Mouse (Mus musculus) heart, embryonic 15.5 days (tissue): ENCODE results near the gene Fam98a. TPM values are rescaled to one million over a fixed set of nuclear protein-coding genes. Genes with fewer than 3 reads are reported as not detected.
A peak's percentile ranks its signal among the peaks of the same experiment; 100 is the strongest.

Experiments used
- ATAC-seq: fragments of 200-750 bp; cut with Nextera tagmentation; replicated peaks from 2 replicates; pipeline ENCODE4 v1.8.0; 2017; ENCODE audit warnings: low read depth, moderate TSS enrichment; ENCODE audit not compliant: insufficient number of reproducible peaks, insufficient read depth, low FRiP score
- H3K27ac ChIP-seq: fragments of 300-500 bp; sonication (generic); 2 replicates; pipeline ENCODE4 v1.5.1; 2015; ENCODE audit warnings: mild to moderate bottlenecking, inconsistent platforms
- H3K27me3 ChIP-seq: fragments of 300-500 bp; sonication (generic); 2 replicates; pipeline ENCODE4 v1.6.1; 2015; ENCODE audit warnings: inconsistent platforms
- H3K36me3 ChIP-seq: fragments of 300-500 bp; sonication (generic); 2 replicates; pipeline ENCODE4 v1.6.1; 2015; ENCODE audit warnings: mild to moderate bottlenecking, inconsistent platforms
- H3K4me1 ChIP-seq: fragments of 300-500 bp; sonication (generic); replicated peaks from 2 replicates; pipeline ENCODE4 v1.6.1; 2015; ENCODE audit warnings: inconsistent platforms
- H3K4me2 ChIP-seq: fragments of 300-500 bp; sonication (generic); 2 replicates; pipeline ENCODE4 v1.6.1; 2015; ENCODE audit warnings: inconsistent platforms, mild to moderate bottlenecking, moderate library complexity
- H3K4me3 ChIP-seq: fragments of 300-500 bp; sonication (generic); 2 replicates; pipeline ENCODE4 v1.5.1; 2015; ENCODE audit warnings: mild to moderate bottlenecking, inconsistent platforms
- H3K9ac ChIP-seq: fragments of 300-500 bp; sonication (generic); 2 replicates; pipeline ENCODE4 v1.6.1; 2015; ENCODE audit warnings: mild to moderate bottlenecking, inconsistent platforms
- H3K9me3 ChIP-seq: fragments of 300-500 bp; sonication (generic); replicated peaks from 2 replicates; pipeline ENCODE4 v1.6.1; 2016; ENCODE audit warnings: inconsistent platforms
- WGBS: fragments of 180-500 bp; shearing (Covaris S2); methylation state at CpG from one replicate; pipeline ENCODE4 v1.1.7; 2015; ENCODE audit warnings: mixed read lengths; 5-methylcytosine and 5-hydroxymethylcytosine counted together
- polyA plus RNA-seq: library from polyadenylated mRNA; unstranded; fragments of >200 nt; fragmentation: Nextera tagmentation; extraction: Ambion mirVana; gene quantifications from 2 replicates; pipeline ENCODE4 v1.2.1, GENCODE M21; 2015

Gene Fam98a
- polyA plus RNA-seq, 1 experiment from 2014 or later, result 21.5 TPM

DNA sequence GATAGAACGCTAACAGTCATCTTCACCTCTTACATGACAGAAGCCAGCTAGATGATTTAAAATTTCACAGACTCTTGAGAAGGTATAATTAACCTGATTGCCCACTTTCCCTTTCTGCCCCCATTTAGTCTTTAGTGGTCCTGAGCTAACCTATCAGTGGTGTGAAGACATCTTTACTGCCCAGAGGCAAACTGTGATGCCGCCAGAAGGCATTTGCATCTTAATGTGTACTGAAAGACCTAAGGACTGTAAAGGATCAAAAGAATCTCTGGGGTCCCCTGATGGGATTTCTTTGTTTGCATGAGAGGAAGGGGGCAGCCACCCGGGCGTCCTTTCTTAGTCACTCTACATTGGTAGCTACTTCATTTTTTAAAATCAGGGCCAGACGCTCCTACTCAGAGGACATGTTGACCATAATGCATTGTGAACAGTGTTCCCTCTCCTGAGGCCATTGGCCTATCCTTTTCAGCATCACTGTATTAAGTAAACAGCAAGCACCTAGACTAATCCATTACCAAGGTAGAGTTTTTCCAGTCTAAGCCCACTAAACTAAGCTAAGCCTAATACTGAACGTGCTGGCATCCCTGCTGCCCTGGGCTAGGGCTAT lies 30.4 kb downstream of the Fam98a start:
- Histone ChIP-seq H3K27me3 (no peaks in the 10 kb centered on the region), H3K9me3 (no peaks in the 10 kb centered on the region), H3K9ac (no peak overlapping the region), H3K4me2 (no peak overlapping the region), H3K4me1 (peaks cover 9% of the 10 kb centered on the region), H3K27ac (no peak overlapping the region), H3K36me3 (no peaks in the 10 kb centered on the region), H3K4me3 (no peak overlapping the region)
- no peak for ATAC-seq
- WGBS, result 63% methylated on average over 6 of the region's 6 CpGs

DNA sequence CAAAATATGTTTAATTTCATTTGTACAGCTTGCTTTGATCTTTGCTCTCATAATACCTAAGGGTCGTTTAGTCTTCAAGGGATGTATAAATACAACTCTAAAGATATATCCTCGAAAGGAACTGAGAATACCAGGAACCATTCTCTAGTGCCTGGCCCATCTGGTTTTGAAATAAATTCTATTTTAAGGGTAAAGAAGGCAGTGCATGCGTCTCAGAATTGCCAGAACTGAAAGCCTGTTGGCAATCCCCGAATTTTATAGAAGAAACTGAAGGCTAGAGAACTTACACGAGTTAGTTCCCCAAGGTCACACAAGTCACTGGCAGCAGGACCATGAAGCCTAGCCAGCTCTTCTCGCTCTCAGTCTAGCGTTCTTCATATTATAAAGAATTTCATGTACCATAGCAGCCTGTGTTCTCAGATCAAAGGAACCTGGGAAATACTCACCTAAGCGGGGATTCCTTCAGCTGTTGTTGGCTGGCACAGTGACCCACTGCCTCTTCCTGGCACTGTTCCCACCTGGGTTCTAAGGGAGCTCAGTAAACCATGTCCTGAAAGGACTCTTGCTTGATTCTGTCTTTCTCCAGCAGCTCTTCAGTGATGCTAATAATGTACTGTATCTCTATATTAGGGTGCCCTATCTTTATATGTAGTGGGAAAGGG lies 32.4 kb downstream of the Fam98a start:
- H3K27me3 ChIP-seq, result no peaks in the 10 kb centered on the region
- H3K4me1 ChIP-seq, result peaks cover 11% of the 10 kb centered on the region
- no peaks in the 10 kb centered on the region for H3K36me3 ChIP-seq
- no peak overlapping the region for H3K9ac ChIP-seq
- H3K4me2 ChIP-seq, result no peak overlapping the region
- no peak overlapping the region for H3K27ac ChIP-seq
- WGBS, result 65% methylated on average over 8 of the region's 8 CpGs
- no peak overlapping the region for H3K4me3 ChIP-seq
- H3K9me3 ChIP-seq, result no peaks in the 10 kb centered on the region
- no peak for ATAC-seq

DNA sequence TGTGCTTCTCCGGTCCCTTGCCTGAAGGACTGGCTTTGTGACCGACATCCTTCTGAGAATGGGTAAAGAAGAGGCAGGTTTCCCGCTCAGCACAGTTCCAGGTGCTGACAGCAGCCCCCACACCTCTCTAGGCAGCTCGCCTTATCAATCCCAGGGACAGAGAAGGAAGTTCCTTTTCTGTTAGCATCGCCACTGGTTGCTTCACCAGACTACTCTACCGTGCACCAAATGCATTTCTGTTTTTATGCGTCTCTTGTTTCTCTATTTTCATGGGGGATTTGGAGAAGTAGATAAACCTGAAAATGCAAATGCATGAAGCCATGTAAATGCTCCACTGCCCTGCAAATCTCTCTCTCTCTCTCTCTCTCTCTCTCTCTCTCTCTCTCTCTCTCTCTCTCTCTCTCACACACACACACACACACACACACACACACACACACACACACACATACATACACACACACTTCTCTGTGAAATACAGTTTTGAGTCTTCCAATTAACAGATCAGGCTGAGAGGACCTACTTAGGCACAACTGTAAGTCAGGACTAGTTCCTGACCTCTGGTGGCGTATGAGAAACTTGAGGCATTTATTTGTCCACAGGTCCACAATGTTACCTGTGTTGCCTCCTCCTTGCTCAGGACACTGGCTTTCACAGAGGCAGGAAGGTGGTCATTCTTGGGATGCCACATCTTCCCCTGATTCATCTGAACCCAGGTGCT lies 33.4 kb downstream of the Fam98a start:
- no peak for ATAC-seq
- H3K4me1 ChIP-seq, result peaks cover 11% of the 10 kb centered on the region
- H3K27me3 ChIP-seq, result no peaks in the 10 kb centered on the region
- H3K27ac ChIP-seq, result no peak overlapping the region
- no peak overlapping the region for H3K4me3 ChIP-seq
- H3K9me3 ChIP-seq, result no peaks in the 10 kb centered on the region
- WGBS, result 27% methylated on average over 8 of the region's 8 CpGs
- H3K4me2 ChIP-seq, result no peak overlapping the region
- no peaks in the 10 kb centered on the region for H3K36me3 ChIP-seq
- H3K9ac ChIP-seq, result no peak overlapping the region

GRCm38 (mm10) chr17:75516591-75516990 lies 35.2 kb downstream of the Fam98a start:
- no peak for ATAC-seq
- Histone ChIP-seq H3K4me1 (peaks cover 11% of the 10 kb centered on the region), H3K27me3 (no peaks in the 10 kb centered on the region), H3K36me3 (no peaks in the 10 kb centered on the region), H3K9ac (no peak overlapping the region), H3K4me3 (no peak overlapping the region), H3K4me2 (no peak overlapping the region), H3K27ac (no peak overlapping the region), H3K9me3 (no peaks in the 10 kb centered on the region)
- WGBS, result 37% methylated on average over 4 of the region's 4 CpGs

DNA sequence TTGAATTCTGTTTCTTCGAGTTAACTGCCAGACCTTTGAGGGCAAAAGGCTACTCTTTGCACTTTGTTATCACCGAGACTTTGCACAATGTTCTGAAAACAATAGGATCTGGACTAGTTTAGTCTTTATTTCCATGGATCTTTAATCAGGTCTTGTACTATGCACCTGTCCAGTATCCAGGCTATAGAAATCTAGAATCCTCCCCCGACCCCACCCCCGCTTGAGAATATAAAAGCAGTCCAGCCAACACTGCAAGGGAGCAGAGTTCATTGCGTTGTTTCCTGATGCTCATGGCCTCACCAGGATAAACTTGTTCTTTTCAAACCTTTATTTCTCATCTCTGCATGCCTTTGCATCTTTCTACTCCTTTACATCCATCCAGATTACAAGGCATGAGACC lies 42.5 kb downstream of the Fam98a start:
- no peak overlapping the region for H3K4me2 ChIP-seq
- no peak overlapping the region for H3K27ac ChIP-seq
- no peaks in the 10 kb centered on the region for H3K36me3 ChIP-seq
- no peak for ATAC-seq
- H3K4me1 ChIP-seq, result no peaks in the 10 kb centered on the region
- no peak overlapping the region for H3K4me3 ChIP-seq
- no peaks in the 10 kb centered on the region for H3K27me3 ChIP-seq
- H3K9ac ChIP-seq, result no peak overlapping the region
- 94% methylated on average over 5 of the region's 5 CpGs for WGBS
- no peaks in the 10 kb centered on the region for H3K9me3 ChIP-seq

- no peak for ATAC-seq
- 74% methylated on average over 10 of the region's 10 CpGs for WGBS
Measured at GRCm38 (mm10) chr17:75506708-75507641, 44.8 kb downstream of the Fam98a start.

DNA sequence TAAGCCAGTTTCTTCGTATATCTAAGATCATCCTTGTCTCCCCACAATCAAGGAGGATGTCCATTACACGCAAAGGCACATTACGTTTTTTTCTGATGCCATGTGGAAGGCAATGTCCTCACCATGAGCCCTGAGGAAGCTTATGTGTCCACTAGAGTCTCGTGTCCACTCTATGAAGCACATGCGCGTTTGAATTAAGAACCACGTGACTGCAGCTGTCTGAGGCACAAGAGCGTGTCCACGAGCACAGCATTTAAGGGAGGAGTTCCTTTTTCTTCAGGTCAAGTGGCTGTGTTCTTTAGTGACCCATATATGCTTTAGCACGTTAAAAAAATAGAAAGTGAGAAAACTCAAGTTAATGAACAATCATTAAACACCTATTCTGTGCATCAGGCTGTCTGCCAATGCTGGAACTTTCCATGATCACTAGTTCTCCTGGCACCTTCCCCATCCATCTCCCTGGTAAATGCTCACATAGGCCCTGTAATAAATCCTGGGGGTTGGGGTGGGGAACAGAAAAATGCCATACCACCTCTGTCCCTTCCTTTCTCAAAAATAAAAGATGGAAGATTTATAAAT lies 45.6 kb downstream of the Fam98a start:
- H3K4me1 ChIP-seq, result no peaks in the 10 kb centered on the region
- no peaks in the 10 kb centered on the region for H3K9me3 ChIP-seq
- no peaks in the 10 kb centered on the region for H3K36me3 ChIP-seq

More at GRCm38 (mm10) chr17:75506708-75507641, 44.8 kb downstream of the Fam98a start:
- Histone ChIP-seq H3K9ac (no peak overlapping the region), H3K9me3 (no peaks in the 10 kb centered on the region), H3K4me1 (no peaks in the 10 kb centered on the region), H3K4me3 (no peak overlapping the region), H3K4me2 (no peak overlapping the region), H3K27me3 (no peaks in the 10 kb centered on the region), H3K27ac (no peak overlapping the region), H3K36me3 (no peaks in the 10 kb centered on the region)

DNA sequence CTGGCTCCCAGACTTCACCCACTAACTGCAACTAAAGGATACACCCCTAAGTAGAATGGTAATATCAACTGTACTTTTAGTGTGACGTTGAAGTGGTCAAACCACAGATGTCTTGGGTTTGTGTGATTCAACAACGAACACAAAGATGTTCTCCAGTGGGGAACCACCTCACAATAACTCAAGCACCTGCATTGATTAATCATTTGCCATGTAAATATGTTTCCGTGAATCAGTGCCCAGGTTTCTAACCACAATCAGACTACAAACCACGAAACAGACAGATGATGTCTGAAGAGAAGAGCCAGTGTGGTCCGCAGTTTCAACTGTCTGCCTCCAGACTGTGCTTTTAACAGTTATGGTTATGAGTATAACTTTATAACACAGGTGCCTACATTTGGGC lies 46.7 kb downstream of the Fam98a start:
- H3K27me3 ChIP-seq, result no peaks in the 10 kb centered on the region
- H3K4me3 ChIP-seq, result no peak overlapping the region
- H3K36me3 ChIP-seq, result no peaks in the 10 kb centered on the region
- H3K9ac ChIP-seq, result no peak overlapping the region
- H3K9me3 ChIP-seq, result no peaks in the 10 kb centered on the region
- no peak for ATAC-seq
- WGBS, result 80% methylated on average over 5 of the region's 5 CpGs
- no peaks in the 10 kb centered on the region for H3K4me1 ChIP-seq
- H3K27ac ChIP-seq, result no peak overlapping the region
- H3K4me2 ChIP-seq, result no peak overlapping the region

More for the DNA sequence above, 45.6 kb downstream of the Fam98a start:
- Histone ChIP-seq H3K4me2 (no peak overlapping the region), H3K27me3 (no peaks in the 10 kb centered on the region), H3K27ac (no peak overlapping the region), H3K9ac (no peak overlapping the region), H3K4me3 (no peak overlapping the region)
- 86% methylated on average over 10 of the region's 10 CpGs for WGBS
- no peak for ATAC-seq

DNA sequence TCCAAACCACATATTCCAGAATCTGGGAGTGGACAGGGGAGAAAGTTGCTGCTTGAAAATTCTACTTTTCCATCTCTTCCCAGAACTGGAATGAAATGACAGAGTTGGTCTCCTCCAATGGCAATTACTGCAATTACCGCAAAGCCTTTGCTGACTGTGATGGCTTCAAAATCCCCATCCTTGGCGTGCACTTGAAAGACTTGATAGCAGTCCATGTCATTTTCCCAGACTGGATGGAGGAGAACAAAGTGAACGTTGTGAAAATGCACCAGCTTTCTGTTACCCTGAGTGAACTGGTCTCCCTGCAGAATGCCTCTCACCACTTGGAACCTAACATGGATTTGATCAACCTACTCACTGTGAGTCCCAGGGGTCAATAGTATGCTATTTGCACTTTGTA lies 48.7 kb downstream of the Fam98a start:
- ATAC-seq, result no peak
- Histone ChIP-seq H3K4me2 (no peak overlapping the region), H3K27me3 (no peaks in the 10 kb centered on the region), H3K36me3 (no peaks in the 10 kb centered on the region), H3K27ac (no peak overlapping the region), H3K9ac (no peak overlapping the region), H3K4me3 (no peak overlapping the region), H3K4me1 (peaks cover 9% of the 10 kb centered on the region), H3K9me3 (no peaks in the 10 kb centered on the region)
- WGBS, result 79% methylated on average over 3 of the region's 3 CpGs

GRCm38 (mm10) chr17:75498241-75498651 lies 53.5 kb downstream of the Fam98a start:
- Histone ChIP-seq H3K4me1 (peaks cover 11% of the 10 kb centered on the region), H3K4me2 (no peak overlapping the region), H3K9me3 (no peaks in the 10 kb centered on the region), H3K9ac (no peak overlapping the region), H3K27me3 (no peaks in the 10 kb centered on the region), H3K36me3 (no peaks in the 10 kb centered on the region), H3K4me3 (no peak overlapping the region), H3K27ac (peak overlapping the region; percentile 60)
- WGBS, result 45% methylated on average over 6 of the region's 6 CpGs
- ATAC-seq, result peak; percentile 60; the same call in 1 of the 2 replicates

DNA sequence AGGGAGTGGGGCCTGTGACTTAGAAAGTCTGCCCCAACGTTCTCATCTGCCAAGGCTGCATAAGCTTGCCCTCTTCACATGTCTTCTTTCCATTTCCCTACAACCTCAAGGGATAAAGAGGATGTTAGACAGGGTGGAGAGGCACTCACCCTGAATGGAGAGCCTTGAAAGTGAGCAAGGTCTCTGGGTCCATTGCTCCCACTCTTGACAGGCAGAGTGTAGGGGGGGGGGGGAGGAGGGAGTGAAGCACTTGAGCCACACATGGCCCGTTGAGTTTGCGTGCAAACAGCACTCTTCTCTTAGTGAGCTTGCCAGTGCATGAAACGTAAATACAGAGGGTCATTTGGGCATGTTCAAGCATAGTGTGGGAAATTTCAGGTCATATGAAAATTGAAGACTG lies 56.5 kb downstream of the Fam98a start:
- no peaks in the 10 kb centered on the region for H3K36me3 ChIP-seq
- peaks cover 11% of the 10 kb centered on the region for H3K4me1 ChIP-seq
- H3K27ac ChIP-seq, result no peak overlapping the region
- no peak overlapping the region for H3K4me2 ChIP-seq
- no peak for ATAC-seq
- 60% methylated on average over 4 of the region's 4 CpGs for WGBS
- H3K9ac ChIP-seq, result no peak overlapping the region
- H3K4me3 ChIP-seq, result no peak overlapping the region
- no peaks in the 10 kb centered on the region for H3K9me3 ChIP-seq
- H3K27me3 ChIP-seq, result no peaks in the 10 kb centered on the region
